Mouse (Mus musculus) brain, embryonic 18.5 days (tissue): Measurements from ENCODE around the gene Wbp1l.

Experiments used
- DNase-seq: peaks from one replicate; pipeline ENCODE4 v3.0.0-alpha.2; 2012; ENCODE audit warnings: low read depth, low spot score

The Wbp1l gene

DNA sequence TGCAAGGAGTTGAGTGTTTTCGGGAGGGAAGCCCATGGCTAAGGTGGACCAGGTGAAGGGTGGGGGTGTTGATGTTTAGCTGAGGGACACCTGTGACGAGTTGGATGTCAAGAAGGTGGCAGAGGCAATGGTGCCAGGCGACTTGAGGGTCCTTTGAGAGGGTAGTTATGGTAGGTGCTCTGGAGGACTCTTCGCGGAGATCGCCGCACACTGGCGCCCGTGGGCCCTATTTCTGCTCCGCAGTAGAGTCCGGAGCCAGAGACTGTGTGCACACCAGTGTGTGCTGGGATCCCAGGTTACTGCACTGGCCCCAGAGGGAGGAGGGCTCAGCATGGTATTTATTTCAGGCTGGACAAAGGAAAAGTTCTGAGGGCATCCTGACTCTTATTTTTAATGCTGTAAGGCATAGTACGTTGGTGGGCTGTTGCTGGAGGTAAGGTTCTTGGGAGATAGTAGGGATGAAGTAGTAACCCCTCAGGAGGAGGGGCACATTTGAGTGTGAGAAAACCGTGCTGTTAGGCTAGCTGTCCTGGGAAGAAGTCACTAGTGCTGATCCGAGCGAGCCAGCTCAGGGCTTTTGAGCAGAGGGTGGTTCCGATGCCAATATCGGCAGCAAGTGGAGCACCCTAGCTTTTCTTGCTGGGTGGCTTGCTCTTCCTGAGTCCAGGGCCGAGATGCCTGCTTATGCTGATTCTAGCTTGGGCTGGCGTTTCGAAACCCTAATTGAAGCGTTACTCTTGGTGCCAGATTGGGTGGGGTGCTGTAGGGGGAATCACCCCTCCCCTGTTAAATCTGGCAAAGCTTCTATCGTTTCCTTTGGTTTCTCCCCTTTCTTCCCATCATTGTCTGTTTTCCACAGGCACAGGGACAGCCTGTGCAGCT lies 732 bp downstream of the Wbp1l start:
- no peak for DNase-seq

DNA sequence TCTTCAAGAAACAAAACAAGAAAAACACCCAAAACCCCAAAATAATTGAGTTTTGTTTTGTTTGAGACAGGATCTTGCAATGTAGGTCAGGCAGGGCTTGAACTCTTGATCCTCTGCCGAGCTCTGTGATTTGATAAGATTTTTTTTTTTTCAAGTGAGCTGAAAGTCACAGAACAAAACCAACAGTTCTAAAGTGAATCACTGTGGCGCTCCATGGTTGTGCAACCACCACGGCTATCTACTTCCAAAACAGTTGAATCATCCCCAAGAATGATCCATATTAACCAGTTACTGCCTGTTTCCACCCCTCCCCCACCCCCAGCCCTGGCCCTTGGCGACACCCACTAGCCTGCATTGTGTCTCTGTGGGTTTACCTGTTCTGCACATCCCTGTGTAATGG lies 1.5 kb downstream of the Wbp1l start:
- no peak for DNase-seq

DNA sequence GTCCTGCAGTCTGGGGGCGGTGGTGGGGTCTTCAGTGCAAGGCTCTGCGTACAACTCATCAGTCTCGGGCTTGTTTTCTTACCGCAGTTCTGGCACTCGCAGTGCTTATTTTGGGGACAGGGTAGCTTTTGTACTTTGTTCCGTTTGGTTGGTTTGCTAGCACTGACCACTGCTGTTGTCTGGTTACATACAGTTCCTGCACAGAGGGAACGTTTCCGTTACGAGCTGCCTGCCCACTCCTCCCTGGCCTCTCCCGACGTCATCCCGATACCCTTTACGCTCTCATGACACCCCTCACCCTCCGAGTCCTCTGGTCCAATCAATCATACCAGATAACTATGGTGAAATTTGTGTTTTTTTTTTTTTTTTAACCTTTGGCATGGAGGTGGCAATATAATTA lies 2.6 kb downstream of the Wbp1l start:
- DNase-seq = no peak

DNA sequence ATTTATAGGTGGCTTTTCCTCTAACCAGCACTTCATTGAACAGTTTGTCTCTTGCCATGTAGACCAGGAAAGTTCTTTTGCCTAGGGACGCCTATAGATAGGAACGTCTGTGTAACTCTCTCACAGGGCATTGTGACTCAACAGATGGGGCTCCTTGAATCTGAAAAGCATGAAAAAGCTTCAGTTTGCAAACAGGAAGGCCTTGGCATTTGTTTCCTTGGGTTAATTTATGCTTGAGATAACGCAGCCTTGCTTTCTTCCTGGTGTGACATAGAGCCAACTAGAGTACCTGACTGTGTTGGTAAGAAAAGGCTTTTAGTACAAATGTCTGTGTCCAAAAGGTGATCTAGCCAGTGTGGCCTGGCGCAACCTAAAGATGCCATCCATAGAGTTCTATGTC lies 3.5 kb downstream of the Wbp1l start:
- DNase-seq = no peak

DNA sequence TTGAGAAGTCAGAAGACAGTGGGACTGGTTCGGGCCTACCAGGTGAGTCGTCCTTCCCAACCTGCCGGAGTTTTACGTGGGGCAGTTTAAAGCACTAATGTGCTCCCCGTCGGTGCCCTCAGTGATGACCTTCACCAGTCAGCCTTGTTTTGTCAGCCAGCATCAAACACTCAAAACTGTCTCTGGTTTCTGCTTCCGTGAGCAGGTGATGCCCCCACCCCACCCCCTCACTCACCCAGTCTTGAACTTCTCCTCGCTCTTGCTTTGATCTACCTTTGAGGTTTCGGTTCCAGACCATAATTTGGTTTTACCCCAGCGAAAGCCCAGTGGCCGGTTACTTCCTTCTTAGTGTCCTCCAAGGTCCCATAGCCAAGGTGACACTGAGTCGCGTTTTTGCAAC lies 7.8 kb downstream of the Wbp1l start:
- DNase-seq = no peak

DNA sequence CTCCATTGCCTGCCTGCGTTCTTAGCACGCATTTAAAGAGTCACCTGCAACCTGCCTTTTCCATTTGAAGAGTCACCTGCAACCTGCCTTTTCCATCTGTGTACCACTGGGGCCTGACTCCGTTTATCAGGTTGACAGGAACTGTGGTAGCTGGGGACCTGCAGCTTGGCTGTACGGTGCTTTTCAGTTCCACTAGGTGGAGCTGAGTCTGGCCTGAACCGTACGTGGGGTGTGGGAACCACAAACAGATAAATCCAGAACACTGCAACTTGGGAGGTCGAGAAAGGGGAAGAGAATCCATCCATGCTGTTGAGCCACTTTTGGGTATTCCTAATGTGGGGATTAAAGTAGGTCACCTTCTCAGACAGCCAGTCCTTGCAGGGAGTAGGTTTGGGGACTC lies 8.5 kb downstream of the Wbp1l start:
- DNase-seq = no peak

DNA sequence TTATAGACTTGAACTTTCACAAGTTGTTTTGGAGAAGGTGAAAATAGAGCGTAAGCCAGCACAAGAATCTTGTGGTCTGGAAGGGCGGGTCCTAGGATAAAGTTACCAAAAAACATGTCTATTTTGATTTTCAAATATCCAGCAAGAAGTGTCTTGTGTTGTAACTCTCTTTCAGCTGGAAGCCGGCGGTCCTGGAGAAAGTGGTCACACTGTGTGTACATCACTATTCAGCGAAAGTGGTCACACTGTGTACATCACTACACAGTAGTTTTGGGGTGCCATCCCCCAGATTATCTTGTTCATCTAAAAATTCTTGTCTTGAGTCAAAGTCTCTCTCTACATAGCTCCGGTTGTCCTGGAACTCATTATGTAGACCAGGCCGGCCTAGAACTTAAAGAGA lies 9.3 kb downstream of the Wbp1l start:
- no peak for DNase-seq

DNA sequence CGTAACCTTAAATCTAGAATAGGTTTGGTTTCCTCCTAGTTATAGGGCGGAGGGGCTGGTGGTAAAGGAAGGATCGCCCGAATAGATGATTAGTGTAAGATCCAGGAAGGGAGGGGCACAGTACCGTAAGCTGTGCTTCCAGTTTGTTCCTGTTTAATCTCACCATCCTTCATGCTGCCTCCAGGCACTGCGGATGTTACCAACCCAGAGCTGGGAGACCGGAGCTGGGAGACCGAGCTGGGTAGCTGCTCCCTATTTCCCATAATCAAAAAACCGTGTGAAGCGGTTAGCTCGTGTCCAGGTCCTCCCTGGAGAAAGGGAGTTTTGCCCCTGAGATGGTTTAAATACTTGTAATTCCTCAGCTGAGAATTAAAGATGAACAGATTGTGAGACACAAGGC lies 17.5 kb downstream of the Wbp1l start:
- no peak for DNase-seq

DNA sequence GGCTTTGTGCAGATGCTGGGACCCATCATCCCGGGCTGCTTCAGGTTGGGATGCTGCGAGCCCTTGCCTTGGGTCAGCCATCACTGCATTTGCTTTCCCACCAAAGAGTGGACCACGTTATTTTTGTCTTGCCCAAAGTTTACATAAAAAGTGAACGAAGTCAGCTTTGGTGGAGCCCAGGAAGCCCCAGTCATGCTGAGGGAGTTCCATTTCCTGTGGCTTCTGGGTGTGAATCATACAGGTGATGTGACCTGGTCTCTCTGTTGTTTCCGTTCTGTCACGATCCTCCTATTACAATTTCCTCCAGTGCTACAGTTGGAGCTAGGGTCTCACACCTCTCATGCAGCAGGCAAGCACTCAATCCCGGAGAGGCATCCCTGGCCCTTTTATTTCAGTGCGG lies 18.5 kb downstream of the Wbp1l start:
- no peak for DNase-seq

DNA sequence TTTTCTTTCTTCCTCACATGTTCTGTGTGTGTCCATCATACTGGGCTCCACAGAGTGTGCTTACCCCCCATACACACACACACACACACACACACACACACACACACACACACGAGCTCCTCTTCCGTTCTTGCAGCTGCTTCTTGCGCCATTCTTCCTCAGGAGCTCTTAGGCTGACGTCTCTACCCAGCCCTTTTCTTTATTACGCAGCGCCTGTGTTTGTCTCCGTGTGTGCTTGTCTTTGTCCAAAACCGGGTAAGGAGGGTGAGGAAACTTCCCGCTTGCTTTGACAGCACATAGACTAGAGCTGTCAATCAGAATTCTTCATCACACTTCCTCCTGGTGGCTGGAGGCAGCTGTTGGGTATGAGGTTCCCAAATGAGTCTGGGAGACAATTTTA lies 19.4 kb downstream of the Wbp1l start:
- no peak for DNase-seq

DNA sequence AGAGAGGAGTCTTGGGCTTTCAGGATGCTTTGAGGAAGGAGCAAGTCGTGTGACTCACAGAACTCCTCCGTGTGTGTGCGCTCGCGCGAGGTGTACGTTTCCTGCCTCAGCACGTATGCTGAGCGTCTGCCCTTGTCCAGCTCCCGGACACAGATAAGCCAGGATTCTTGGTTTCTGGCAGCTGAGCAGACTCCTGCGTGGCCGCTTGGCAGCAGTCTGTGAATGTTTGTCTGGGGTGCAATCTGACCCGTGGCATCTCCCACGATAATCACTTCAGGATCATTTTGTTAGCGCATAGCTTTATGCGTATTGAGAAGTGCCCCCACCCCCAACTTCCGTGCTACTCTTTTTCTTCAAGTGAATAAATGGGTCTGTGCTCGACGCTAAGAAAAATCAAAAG lies 20.1 kb downstream of the Wbp1l start:
- no peak for DNase-seq

DNA sequence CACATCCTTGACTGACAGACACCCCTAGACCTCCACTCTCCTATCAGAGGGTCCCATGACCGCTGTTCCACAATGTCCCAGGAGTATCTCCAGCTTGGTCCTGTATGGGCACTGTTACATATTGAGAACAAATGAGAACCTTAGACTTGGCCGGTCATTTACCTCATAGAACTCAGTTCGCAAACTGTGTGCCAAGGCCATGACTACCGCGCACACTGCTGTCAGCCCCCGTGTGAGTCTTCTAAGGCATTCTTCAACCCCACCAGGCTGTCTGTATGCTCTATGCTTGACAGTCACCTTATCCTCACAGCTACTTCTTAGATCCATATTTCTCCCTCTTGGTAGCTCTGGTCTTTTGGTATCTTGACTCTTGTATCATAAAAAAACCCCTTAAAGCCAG lies 20.6 kb downstream of the Wbp1l start:
- no peak for DNase-seq

DNA sequence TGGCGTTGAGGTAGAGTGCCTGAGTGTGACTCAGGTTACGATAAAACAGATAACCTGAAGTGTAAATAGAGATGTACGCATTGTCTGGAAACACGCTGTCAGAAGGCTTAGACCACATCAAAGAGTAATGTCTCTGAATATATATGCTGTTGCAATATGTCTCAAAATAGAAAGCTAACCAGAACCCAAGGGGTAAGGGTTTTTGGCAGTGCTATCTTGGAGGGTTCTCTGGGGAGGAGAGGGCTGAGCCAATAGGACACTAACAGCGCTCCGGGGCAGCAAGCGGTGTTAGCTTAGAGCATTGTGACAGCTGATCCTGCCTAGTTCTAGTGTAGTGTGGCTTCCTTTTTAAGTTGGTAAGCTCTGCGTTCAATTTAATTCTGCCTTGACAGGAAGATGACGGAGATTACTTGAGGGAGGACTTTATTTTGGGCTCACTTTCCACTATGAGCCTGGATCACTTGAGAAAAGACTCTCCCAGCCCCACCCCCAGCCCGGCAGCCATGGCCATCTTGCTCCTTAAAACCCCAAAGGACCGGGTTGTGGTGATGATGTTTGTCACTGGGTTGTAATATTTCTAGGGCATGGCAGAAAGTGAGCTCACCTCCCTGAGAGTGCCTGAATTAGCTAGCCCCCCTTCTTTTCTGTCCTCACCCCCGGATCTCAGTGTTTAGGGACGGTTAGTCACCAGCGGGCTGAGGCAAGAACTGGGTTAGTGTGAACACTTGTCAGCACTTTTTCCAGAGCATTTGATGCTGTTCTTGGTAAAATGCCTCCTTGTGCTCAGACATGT lies 21.3 kb downstream of the Wbp1l start:
- no peak for DNase-seq

DNA sequence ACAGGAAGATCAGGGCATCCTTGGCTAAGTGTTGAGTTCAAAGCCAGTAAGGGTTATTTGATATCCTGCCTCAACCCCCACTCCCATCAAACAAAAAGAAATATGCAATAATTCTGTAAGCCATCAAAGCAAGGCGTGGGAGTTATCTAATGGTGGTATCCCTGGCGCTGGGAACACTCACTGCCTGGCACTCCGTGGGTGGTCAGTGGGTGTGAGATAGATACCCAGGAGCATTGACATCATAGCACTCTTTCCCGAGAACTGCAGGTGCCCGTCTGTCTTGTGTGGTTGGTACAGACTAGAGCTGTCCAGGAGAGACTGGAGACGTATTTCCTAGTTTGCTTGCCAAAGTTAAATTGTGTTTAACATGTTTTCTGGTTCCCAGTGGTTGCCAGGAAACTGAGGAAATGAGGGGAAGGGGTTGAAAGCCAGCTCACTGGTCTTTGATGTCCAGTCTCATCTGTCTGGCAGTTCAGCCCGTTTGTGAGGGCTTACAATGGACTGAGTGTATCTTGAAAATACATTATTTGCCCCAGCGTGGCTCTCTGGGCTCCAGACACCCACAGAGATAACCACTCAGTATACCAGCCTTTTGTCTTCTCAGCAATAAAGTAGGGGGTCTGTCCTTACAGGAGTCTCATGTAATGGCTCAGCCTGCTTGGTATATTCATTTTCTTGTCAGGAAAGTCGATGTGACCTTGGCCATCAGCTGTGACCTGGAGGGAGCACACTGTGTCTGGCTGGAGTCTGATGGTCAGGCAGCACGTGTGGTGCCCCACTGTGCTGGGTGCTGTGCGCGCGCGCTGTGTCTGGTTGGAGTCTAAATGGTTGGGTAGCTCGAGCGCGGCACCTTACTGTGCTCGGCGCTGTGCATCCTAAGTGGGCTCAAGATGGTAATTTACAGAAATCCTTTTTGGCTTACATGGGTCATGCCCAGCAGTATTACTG lies 22.6 kb downstream of the Wbp1l start:
- no peak for DNase-seq

DNA sequence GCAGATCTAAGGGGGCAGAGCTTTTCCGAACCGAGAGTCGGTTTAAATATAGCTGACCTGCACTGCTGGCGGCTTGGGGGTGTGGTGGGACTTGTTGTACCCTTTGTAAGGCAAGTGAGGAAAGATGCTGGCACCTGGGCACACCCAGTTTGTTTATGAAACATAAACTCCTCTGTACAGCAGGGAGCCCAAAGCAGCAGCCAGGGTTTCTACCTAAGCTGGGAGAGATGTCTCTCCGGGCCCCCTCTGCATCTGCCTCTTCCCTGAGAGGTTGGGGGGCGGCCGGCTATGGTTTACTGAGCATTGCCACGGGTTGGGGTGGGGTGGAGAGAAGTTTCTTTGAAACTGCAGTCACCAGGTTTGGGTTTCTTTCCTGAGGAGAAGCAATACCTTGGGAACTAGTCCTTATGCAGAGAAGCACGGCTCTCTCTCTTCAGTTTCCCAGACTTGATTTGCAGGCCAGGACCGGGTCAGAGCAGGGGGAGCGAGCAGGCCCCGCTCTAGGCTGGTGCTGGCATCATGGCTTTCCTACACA lies 23.8 kb downstream of the Wbp1l start:
- DNase-seq = no peak

DNA sequence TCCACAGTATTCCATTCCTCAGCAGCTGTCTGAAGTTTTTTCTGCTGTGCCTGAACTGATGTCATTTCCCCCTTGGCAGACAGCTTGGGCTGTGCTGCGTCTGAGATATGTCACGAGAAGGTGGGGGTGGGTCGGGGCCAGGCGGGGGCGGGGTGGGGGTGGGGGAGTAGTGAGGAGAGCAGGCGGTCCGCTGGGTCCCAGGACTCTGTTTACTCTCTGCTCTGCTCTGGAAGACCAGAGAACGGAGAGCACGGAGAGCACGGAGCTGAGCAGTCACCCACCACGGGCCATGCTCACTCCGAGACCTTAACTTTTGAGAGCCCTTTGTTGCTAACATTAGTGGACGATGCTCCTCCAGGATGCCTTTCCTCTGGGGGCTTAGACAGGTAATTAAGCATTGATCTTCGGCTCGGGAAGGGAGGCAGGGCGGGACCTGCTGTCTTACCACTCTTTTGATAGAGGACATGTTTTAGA lies 24.3 kb downstream of the Wbp1l start:
- no peak for DNase-seq

DNA sequence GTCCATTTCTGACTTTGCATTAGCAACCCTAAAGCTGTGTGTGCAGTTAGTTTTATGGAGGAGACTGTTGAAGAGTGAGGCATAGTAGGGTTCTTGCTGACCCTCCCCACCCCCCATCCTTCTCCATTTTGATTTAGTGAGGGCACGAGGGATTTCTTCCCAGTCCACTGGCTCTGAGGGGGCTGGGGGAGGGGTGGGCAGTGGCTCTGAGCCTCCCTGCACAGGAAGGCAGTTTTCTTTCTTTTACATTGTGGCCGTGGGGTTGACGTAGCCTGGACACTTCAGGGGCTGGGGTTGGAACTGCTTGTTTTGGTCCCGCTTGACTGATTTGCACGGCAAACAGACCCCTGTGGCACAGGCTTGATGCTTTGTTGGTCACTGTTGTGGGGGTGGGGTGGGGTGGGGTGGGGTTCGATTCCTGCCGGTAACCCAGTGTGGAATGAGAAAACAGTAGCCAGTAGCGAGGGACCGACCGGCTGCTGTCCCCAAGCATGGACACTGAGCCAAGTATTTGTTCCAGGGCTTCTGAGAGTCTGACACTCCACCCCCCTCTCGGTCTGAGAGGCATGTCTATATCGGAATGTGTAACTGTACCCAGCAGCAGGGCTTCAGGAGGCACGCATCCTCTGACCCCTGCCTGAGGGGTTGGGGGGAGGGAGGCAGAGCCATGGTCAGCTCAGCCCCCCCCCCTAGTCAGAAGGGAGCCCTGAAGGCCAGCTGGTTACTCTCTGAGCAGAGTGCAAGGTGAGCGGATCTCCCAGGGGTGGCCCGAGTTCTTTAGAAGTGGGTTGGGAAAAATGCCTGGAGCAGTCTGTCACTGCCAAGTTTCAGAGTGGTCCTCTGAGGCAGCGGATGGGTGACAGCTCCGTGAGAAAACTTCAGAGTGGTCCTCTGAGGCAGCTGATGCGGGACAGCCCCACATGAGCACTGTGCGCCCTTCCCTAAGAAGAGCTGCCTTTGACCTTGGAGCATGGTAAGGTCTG lies 25.2 kb downstream of the Wbp1l start:
- DNase-seq = no peak

DNA sequence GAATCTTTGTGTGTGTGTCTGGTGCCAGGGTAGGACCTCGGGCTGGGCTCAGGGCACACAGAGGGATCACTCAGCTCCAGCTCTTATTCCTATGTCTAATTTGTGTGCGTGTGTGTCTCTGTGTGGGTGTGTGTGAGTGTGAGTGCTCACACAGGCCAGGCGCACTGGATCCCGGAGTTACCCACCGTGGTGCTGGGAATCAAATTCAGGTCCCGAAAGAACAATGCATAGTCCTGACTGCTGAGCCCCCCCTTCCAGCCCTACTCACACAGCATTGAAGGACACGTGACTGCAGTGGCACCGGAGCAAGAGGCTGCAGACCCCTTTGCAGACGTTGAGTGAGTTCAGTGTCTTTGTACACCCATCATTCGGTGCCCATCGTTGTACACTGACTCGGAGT lies 26.1 kb downstream of the Wbp1l start:
- no peak for DNase-seq

DNA sequence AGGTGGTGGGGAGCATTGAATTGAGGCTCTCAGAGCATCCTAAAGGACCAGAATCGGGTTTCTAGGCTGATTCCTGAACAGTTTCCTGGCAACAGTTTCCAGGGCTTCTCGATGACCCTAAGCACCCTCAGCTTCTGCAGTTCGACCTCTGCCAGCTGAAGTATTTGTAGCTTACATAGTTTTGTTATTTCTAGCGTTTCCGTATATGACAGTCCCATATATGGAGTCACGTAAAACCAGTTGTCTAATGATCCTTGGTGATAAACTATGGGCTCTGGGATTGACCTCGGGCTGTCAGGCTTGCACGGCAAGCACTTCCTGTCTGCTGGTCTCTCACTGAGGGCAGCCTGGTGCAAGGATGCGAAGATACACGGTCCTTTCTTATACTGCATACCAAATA lies 26.6 kb downstream of the Wbp1l start:
- no peak for DNase-seq

DNA sequence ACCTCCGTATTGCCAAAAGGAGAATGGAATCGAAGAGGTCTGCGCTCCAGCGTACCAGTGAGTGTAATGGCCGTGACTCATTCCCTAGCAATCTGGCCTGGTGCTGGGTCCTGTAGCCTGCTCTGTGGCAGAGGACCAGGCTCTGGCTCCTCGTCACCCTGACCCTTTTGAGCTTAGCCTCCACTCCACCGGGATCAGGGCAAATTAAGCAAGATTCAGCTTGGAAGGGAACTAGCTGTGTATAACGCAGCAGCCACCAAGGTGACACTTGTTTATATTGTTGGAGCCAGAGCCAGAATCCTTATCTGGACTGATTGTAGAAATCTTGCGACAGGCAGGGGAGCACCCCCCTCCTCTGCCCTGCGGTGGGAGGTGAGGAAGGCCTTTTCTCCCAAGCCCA lies 29.5 kb downstream of the Wbp1l start:
- no peak for DNase-seq
